Comparison of ENCODE assay signal across 12 mouse cellular contexts in genomic region chr13:105443871-105444237, GRCm38 (mm10). TPM values are rescaled to one million over a fixed set of nuclear protein-coding genes. Genes with fewer than 3 reads are reported as not detected.
DNase-seq lines count a peak whose midpoint lies in the region; ATAC-seq and TF ChIP-seq lines count a peak whose summit lies in the region.
"Had no signal": no experiment of that assay in that cellular context is flagged by ENCODE, and none has a peak within 500 bp of the region (broad histone marks: within the 10 kb centered on the region; RNA-seq: fewer than 3 reads in every experiment).

No protein-coding gene starts in this region.

- H3K27ac ChIP-seq in lung, embryonic 14.5 days (ENCODE audit: low read depth): no peak overlapping the region
- no peak overlapping the region for H3K27ac ChIP-seq in lung, postnatal 0 days (ENCODE audit: low read length)
- no peak overlapping the region for H3K27ac ChIP-seq in hindbrain, embryonic 16.5 days (ENCODE audit: low read depth, low read length)
- no peak overlapping the region for H3K27ac ChIP-seq in neural tube, embryonic 15.5 days (replicated peaks)
- H3K27ac ChIP-seq: stomach, postnatal 0 days had no signal

- H3K4me1 ChIP-seq in lung, embryonic 14.5 days (ENCODE audit: insufficient read depth): no peaks in the 10 kb centered on the region
- no peaks in the 10 kb centered on the region for H3K4me1 ChIP-seq in lung, postnatal 0 days (ENCODE audit: insufficient read depth, low read depth, low read length)
- H3K4me1 ChIP-seq in hindbrain, embryonic 16.5 days (ENCODE audit: control insufficient read depth, insufficient read depth, low read depth, low read length): peaks cover 4% of the 10 kb centered on the region; the same call in 1 of the 2 replicates
- H3K4me1 ChIP-seq in neural tube, embryonic 15.5 days: peaks cover 17% of the 10 kb centered on the region

- DNase-seq in adrenal gland, postnatal 10 days: peak; percentile 2
- no peak for DNase-seq in adrenal gland, adult 18-20 months (ENCODE audit: low spot score in 2 of 2)
- peak; percentile 13 for DNase-seq in lung, embryonic 14.5 days
- no peak for DNase-seq in lung, postnatal 0 days (ENCODE audit: low spot score)
- no peak for DNase-seq in gastrocnemius, postnatal 4 days (ENCODE audit: low spot score in 2 of 2)

- under 1% methylated on average over 15 of the region's 15 CpGs for WGBS in lung, embryonic 14.5 days
- under 1% methylated on average over 14 of the region's 15 CpGs for WGBS in lung, postnatal 0 days
- WGBS in hindbrain, embryonic 16.5 days: 0% methylated on average over 15 of the region's 15 CpGs
- WGBS in neural tube, embryonic 15.5 days: under 1% methylated on average over 15 of the region's 15 CpGs

- TF ChIP-seq CTCF in lung, embryonic 14.5 days (IDR thresholded peaks at IDR 0.05; ENCODE audit: low read depth): no peak
- no peak for TF ChIP-seq CTCF in lung, postnatal 0 days (IDR thresholded peaks at IDR 0.05)

- no peaks in the 10 kb centered on the region for H3K36me3 ChIP-seq in lung, embryonic 14.5 days (ENCODE audit: insufficient read depth)
- no peaks in the 10 kb centered on the region for H3K36me3 ChIP-seq in lung, postnatal 0 days (ENCODE audit: insufficient read depth, low read length)
- H3K36me3 ChIP-seq in hindbrain, embryonic 16.5 days (ENCODE audit: control insufficient read depth, insufficient read depth, low read length): no peaks in the 10 kb centered on the region
- no peaks in the 10 kb centered on the region for H3K36me3 ChIP-seq in neural tube, embryonic 15.5 days

- H3K9me3 ChIP-seq in lung, embryonic 14.5 days (ENCODE audit: low read depth, low read length): no peaks in the 10 kb centered on the region
- no peaks in the 10 kb centered on the region for H3K9me3 ChIP-seq in lung, postnatal 0 days (ENCODE audit: low read length)
- H3K9me3 ChIP-seq in hindbrain, embryonic 16.5 days (ENCODE audit: control insufficient read depth, low read length): no peaks in the 10 kb centered on the region
- no peaks in the 10 kb centered on the region for H3K9me3 ChIP-seq in neural tube, embryonic 15.5 days (replicated peaks)

- no peak overlapping the region for H3K9ac ChIP-seq in lung, embryonic 14.5 days
- no peak overlapping the region for H3K9ac ChIP-seq in lung, postnatal 0 days (replicated peaks; ENCODE audit: low read depth)
- peak overlapping the region; percentile 62 for H3K9ac ChIP-seq in hindbrain, embryonic 16.5 days (ENCODE audit: low read depth, low read length)
- peak overlapping the region; percentile 51 for H3K9ac ChIP-seq in neural tube, embryonic 15.5 days (replicated peaks)

- H3K27me3 ChIP-seq in lung, embryonic 14.5 days (ENCODE audit: insufficient read depth, low read length): peaks cover 38% of the 10 kb centered on the region
- H3K27me3 ChIP-seq in lung, postnatal 0 days (replicated peaks; ENCODE audit: insufficient read depth, low read length): peaks cover 15% of the 10 kb centered on the region; the same call in 1 of the 2 replicates
- H3K27me3 ChIP-seq in hindbrain, embryonic 16.5 days (replicated peaks; ENCODE audit: control insufficient read depth, insufficient read depth, low read length): peaks cover 13% of the 10 kb centered on the region
- H3K27me3 ChIP-seq in neural tube, embryonic 15.5 days (replicated peaks): peaks cover 44% of the 10 kb centered on the region

- no peak overlapping the region for H3K4me2 ChIP-seq in lung, embryonic 14.5 days
- no peak overlapping the region for H3K4me2 ChIP-seq in lung, postnatal 0 days (replicated peaks; ENCODE audit: low read depth, low read length)
- H3K4me2 ChIP-seq in hindbrain, embryonic 16.5 days (ENCODE audit: low read length): peak overlapping the region; percentile 93
- H3K4me2 ChIP-seq in neural tube, embryonic 15.5 days: peak overlapping the region; percentile 89

- no peak for TF ChIP-seq EP300 in lung, postnatal 0 days (IDR thresholded peaks at IDR 0.05)

- no peak overlapping the region for H3K4me3 ChIP-seq in lung, embryonic 14.5 days (ENCODE audit: low read depth, low read length)
- no peak overlapping the region for H3K4me3 ChIP-seq in lung, postnatal 0 days (ENCODE audit: low read depth, low read length)
- peak overlapping the region; percentile 59 for H3K4me3 ChIP-seq in hindbrain, embryonic 16.5 days (ENCODE audit: low read length)
- H3K4me3 ChIP-seq in neural tube, embryonic 15.5 days (replicated peaks): peak overlapping the region; percentile 51
- H3K4me3 ChIP-seq: myocyte had no signal

- ATAC-seq in lung, embryonic 14.5 days (ENCODE audit: insufficient read depth): no peak
- no peak for ATAC-seq in lung, postnatal 0 days
- peak; percentile 32; the same call in 1 of the 2 replicates for ATAC-seq in hindbrain, embryonic 16.5 days
- ATAC-seq in neural tube, embryonic 15.5 days (ENCODE audit: low FRiP score): peak; percentile 29; the same call in 1 of the 2 replicates
- no peak for ATAC-seq in inflammation-experienced regulatory T-cells, adult 6 months

RNA-seq across cellular contexts. Expression of gene Htr1a, which starts 0.4 kb away (rescaled TPM):
- not detected for total RNA-seq in adrenal gland, postnatal 10 days (2021)
- total RNA-seq in adrenal gland, adult 18-20 months (2021): not detected
- polyA plus RNA-seq in lung, embryonic 14.5 days (2014; fragmentation: Nextera tagmentation; extraction: Ambion mirVana): not detected in 2 replicates
- polyA plus RNA-seq in lung, postnatal 0 days (2015; fragmentation: Nextera tagmentation; extraction: Ambion mirVana): not detected in 2 replicates
- polyA plus RNA-seq in hindbrain, embryonic 16.5 days (2015; fragmentation: Nextera tagmentation; extraction: Ambion mirVana): 6.0 and 6.1 TPM in 2 replicates
- polyA plus RNA-seq in neural tube, embryonic 15.5 days (2015; fragmentation: Nextera tagmentation; extraction: Ambion mirVana): 3.8 and 5.1 TPM in 2 replicates
- total RNA-seq in gastrocnemius, postnatal 4 days (2021): not detected
- not detected for polyA plus RNA-seq in inflammation-experienced regulatory T-cells, adult 6 months (2017; shearing (Covaris generic))
- total RNA-seq: liver, adult 2 months had no signal
- polyA plus RNA-seq: heart, embryonic 14.5 days; liver, adult 2 months; myocyte; stomach, postnatal 0 days had no signal

Comparison
In these comparisons a context has a peak if more than half of its experiments do, and no peak if none do; other contexts are left out.
1. DNase-seq: peak in adrenal gland, postnatal 10 days (single experiment) and lung, embryonic 14.5 days (single experiment); none in adrenal gland, adult 18-20 months (0 of 2), lung, postnatal 0 days (single experiment) and gastrocnemius, postnatal 4 days (0 of 2).
2. ATAC-seq: peak in hindbrain, embryonic 16.5 days (single experiment) and neural tube, embryonic 15.5 days (single experiment); none in lung, embryonic 14.5 days (single experiment), lung, postnatal 0 days (single experiment) and inflammation-experienced regulatory T-cells, adult 6 months (single experiment).
3. H3K4me2 ChIP-seq: peak in hindbrain, embryonic 16.5 days (single experiment) and neural tube, embryonic 15.5 days (single experiment); none in lung, embryonic 14.5 days (single experiment) and lung, postnatal 0 days (single experiment).
4. H3K4me3 ChIP-seq: peak in hindbrain, embryonic 16.5 days (single experiment) and neural tube, embryonic 15.5 days (single experiment); none in lung, embryonic 14.5 days (single experiment) and lung, postnatal 0 days (single experiment).
5. H3K9ac ChIP-seq: peak in hindbrain, embryonic 16.5 days (single experiment) and neural tube, embryonic 15.5 days (single experiment); none in lung, embryonic 14.5 days (single experiment) and lung, postnatal 0 days (single experiment).